Mouse (Mus musculus): ENCODE data around the gene Tmem72.

Tmem72 gene

DNA sequence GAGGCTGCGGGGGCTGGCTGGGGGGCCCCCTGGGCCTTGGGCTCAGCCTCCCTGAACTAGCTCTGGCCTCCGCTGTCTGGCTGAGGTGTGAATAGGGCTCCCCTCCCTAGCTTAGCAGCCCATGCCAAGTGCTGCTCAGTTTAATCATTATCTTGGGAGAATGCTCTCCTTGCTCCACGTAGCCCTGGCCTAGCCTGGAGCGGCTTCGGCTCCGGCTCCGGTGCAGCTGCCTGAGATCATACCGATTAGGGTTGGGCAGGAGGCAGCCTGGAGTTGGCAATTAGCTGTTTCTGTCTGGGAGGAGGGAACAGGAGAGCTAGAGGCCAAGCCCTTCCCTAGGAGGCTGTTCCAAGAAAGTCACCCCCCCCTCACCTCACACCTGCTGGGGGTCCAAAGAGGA, at the start of gene Tmem72:
Tmem72 (minus strand) TSS at position 248 of the 400 bp plus-strand sequence.
- DNase-seq: no peak

DNA sequence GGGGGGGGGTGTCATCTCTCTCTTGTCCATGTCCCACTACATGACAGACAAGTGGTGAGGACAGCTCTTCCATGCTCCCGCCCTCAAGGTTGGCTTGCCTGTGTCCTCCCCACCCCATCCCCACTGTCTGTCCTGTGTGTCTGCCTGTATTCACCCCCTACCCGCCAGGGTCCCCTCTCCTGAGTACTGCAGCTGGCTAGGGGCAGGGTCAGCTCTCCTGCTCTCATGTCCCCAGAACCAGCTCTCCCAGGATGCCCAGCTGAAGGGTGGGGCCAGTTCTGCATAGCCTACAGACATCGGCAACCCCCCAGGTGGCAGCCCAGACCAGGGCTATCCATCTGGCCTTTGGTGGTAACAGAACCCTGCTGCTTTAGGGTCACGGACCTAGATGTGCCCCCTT, 47.8 kb upstream of the Tmem72 start:
- DNase-seq: no peak

- DNase-seq: no peak
These were observed 45.6 kb upstream of the Tmem72 start for GRCm38 (mm10) chr6:116762333-116762732.

GRCm38 (mm10) chr6:116760181-116760580, 43.5 kb upstream of the Tmem72 start:
- no peak for DNase-seq

GRCm38 (mm10) chr6:116756364-116756763, 39.7 kb upstream of the Tmem72 start:
- no peak for DNase-seq

DNA sequence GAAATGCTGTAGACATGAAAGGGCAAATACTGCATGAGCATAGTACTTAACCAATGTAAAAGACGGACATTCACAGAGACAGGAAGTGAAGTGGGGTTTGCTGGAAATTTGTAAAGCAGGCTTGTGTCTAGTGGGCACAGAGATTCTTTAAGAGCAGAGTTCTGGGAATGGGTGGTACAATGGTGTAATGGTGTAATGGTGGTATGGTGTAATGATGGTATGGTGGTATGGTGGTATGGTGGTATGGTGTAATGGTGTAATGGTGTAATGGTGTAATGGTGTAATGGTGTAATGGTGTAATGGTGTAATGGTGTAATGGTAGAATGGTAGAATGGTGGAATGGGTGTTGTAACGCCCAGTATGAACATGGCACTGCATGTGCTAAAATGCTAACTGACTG, 21.3 kb upstream of the Tmem72 start:
- no peak for DNase-seq

GRCm38 (mm10) chr6:116735361-116735760, 18.6 kb upstream of the Tmem72 start:
- no peak for DNase-seq

GRCm38 (mm10) chr6:116733577-116733976, 16.9 kb upstream of the Tmem72 start:
- DNase-seq: no peak

- no peak for DNase-seq
These were observed 7.9 kb upstream of the Tmem72 start for GRCm38 (mm10) chr6:116724489-116725160.

- peak in 1 of 2 experiments; percentile 6 for DNase-seq
These were observed 2.2 kb upstream of the Tmem72 start for GRCm38 (mm10) chr6:116718920-116719319.

DNA sequence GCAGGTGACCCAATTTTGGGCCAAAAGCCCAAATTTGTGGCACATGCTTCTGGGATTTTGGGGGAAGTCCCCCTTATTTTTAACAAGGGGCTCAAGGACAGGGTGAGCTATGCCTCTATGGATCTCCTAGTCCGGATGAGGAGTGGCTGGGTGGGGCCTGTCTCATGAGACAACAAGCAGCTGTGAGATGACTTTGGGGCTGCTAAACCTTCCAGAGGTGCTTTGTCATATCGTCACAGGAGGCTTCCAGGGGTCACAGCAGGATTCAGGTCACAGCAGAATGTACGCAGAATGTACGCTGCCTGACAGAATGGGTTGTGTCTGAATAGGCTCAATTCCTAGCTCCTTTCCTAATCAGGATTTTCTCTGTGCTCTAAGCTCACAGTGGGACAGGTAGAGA, 1.6 kb upstream of the Tmem72 start:
- DNase-seq: peak in 1 of 2 experiments; percentile 3

DNA sequence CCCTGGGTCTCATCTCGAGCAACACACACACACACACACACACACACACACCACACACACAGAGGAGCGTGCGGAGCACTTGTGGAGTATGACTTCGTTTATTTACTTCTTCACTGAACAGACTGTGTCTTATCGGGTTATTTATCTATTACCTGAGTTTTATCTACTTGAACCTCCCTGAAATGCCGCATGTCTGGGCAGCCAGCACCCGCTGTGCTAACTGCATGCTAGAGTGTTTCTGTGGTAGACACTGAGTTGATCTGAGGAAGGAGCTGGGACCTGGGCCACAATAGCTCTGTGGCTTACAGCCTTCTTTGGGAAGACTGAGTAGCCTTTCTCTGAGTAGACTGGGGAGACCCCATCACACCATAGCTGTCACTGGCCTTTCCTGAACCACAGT, 1.1 kb upstream of the Tmem72 start:
- peak in 1 of 2 experiments; percentile 1 for DNase-seq

DNA sequence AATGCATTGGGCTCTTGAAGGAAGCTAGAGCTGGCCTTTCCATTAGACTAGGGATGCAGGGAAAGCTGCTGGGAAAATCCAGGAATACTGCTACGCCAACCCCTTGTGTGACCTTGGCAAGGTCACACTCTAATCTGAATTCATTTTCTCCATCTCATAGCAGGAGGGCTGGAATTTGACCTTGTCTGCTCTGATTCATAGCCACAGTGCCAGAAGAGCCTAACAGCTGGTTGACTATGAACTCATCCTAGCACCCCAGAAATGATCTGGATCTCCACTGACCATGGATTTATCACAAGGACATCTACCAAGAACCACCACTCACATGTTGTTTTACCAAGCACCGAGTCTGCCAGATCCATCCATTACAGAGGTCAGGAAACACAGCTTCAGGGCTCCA, 1.5 kb downstream of the Tmem72 start:
- DNase-seq: peak in 1 of 2 experiments; percentile 2

DNA sequence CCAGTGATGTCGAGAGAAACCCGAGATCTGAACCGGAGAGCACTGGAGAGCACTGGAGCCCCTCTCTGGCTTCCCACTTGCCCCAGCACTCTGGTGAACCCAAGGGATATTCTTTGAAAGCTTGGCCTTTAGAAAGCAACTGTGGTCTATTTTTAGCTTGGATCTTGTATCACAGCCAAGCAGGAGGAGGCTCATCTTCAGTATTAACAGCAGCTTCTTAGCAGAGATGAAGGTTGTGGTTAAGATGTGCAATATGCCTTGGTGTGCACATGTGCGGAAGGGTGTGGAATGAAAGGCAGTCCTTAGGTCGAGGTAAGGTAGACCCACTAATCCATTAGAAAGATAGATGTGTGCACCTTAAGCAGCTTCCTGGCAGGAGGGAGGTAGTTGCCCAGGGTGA, 2.1 kb downstream of the Tmem72 start:
- peak in 1 of 2 experiments; percentile 3 for DNase-seq

DNA sequence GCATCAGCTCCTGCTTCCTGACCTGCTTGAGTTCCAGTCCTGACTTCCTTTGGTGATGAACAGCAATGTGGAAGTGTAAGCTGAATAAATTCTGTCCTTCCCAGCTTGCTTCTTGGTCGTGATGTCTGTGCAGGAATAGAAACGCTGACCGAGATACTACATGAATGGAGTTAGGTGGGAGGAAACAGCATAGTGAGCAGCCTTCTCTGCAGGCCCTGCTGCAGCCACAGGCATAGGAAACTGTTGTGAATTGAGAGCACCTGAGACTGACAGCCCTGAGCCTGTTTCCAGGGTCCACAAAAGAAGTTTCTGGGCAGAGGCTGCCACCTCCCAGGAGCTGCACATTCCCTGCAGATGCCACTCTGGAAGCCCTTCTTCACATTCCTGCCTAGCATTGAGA, 2.7 kb downstream of the Tmem72 start:
- peak in 1 of 2 experiments; percentile 2 for DNase-seq

DNA sequence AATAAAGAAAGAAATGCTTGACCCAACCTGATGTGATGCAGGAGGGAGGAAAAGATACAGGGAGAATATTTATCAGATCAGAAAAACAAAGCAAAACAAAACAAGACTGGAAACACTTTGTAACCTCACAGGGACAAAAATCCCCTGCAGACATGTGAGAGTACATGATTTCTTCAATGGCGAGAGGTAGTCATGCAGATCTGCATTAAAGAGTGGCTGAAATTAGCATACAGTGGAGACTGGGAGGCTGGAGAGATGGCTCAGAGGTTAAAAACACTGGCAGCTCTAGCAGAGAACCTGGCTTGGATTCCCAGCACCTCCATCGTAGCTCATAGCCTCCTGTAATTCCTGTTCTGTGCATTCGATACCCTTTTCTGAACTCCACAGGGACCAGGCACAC, 4.2 kb downstream of the Tmem72 start:
- peak in 1 of 2 experiments; percentile 1 for DNase-seq

DNA sequence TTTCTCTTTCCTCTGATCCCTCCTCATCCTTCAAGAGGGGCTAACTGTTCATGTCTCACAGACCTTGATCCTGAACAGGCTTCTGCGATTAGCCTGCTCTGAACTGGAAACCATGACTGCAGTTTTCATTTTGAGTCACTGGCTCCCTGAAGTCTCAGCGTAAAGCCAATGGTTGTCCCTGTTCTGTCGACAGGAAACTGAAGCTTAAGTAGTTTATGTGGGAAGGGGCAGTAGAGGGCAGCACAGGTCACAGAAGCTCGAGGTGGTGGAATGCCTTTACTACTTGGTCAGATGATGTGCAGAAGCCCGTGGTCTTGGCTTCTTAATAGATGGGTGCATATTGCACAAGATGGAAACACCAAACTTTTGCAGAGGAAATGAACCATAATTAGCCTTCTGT, 4.7 kb downstream of the Tmem72 start:
- peak in 1 of 2 experiments; percentile 4 for DNase-seq

- no peak for DNase-seq
These were observed 12.4 kb downstream of the Tmem72 start for GRCm38 (mm10) chr6:116704320-116704719.

GRCm38 (mm10) chr6:116700821-116701220, 15.9 kb downstream of the Tmem72 start:
- DNase-seq: no peak

DNA sequence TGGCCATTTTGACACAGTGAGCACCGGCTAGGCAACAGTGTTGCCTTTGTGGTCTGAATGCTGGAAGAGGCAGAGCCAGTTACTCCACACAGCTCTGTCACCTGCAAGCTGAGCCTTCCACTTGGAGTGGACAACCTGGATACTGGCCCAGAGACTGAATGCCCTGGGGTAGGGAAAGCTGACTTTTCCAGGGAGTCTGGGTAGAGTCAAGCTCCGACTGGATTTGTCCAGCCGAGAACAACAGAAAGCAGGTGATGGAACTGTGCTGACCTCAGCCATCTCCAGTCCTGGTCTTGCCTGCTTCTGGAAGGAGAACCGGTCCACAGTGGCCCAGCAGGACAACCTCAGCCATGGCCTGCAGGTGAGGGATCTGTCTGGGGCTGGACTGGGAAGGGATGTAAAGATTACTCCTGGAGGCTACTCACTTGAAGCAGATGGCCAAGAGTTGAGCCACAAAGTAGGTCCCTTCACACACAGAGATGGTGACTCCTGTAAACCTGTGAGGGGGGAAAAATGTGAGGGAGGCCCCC, 18.8 kb downstream of the Tmem72 start:
- peak in 1 of 2 experiments; percentile 11 for DNase-seq

DNA sequence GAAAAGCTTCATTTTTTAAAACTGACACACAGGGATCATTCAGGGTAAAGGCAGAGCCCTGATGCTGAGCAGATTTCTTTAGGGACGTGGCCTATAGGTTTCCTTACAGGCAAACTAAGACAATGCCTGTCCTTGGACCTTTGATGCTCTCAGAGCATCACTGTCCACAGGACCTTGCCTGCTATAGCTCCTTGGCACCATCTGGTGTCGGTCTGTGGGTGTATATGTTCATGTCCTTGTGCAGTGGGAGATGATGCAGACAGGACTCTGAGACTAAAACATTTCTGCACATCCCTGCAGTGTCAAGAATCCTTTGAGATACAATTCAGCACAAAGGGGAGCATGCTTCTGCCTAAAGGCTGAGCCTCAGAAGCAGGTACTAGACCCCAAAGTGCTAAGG, 19.3 kb downstream of the Tmem72 start:
- DNase-seq: no peak

DNA sequence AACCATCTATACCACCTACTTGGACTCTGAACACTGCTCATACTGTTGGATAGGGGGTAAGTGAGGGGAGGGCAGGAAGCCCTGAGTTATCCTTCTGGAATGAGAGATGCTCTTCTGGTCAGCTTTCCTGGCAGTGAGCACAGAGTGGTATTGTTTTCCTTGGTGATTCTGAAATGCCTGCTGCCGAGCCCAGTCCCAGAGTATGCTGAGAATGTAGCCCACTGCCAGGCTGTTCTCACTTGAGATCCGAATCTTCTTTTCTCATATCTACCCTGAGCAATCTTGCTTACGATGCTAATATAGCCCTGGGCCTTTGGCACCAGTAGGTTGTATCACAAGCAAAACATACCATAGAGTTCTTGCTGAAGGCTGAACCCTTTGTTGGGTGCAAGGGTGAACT, 22.4 kb downstream of the Tmem72 start:
- DNase-seq: no peak

- no peak for DNase-seq
These were observed 23.1 kb downstream of the Tmem72 start for GRCm38 (mm10) chr6:116693639-116694038.

- DNase-seq: peak; percentile 80 to 83
These were observed 34.4 kb downstream of the Tmem72 start for GRCm38 (mm10) chr6:116682317-116682716.
